Mouse (Mus musculus) ZHBTc4 (cell line): ENCODE results near the gene Fam234b.

ENCODE experiments used
- DNase-seq: peaks from one replicate; pipeline ENCODE4 v3.0.0-alpha.2; 2011; ENCODE audit warnings: low read depth, low spot score

Gene Fam234b

DNA sequence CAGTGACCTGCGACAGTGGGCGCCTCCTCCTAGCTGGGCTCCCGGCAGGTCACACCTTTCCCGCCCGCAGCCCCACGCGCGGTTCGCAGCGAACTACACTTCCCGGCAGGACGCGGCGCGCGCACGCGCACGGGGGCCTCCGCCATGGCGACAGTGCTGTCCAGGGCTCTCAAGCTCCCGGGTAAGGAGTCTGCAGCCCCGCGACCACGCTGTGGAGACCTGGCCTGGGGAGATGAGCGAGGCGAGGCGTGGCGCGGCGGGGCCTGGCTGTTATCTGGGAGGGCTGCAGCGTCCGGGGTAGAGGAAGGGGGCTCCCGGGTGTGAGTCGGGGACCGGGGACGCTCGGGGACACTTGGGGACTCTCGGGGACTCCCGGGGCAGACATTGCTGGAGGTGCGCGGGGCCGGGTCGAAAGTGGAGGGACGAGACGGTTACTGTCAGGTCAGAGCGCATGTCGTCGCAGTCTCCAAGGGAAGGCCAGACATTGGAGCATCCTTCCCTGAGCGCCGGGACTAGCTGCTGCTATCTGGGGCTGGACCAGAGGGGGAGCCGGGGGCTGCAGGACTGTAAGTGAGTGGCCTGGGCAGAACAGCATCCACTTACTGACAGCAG, at the start of gene Fam234b, which contains the start of gene Hebp1:
TSS of gene Fam234b (plus strand) at position 57 of the 612 bp plus-strand sequence.
TSS of gene Hebp1 (minus strand) at position 102 of the 612 bp plus-strand sequence.
- peak; percentile 73 for DNase-seq

DNA sequence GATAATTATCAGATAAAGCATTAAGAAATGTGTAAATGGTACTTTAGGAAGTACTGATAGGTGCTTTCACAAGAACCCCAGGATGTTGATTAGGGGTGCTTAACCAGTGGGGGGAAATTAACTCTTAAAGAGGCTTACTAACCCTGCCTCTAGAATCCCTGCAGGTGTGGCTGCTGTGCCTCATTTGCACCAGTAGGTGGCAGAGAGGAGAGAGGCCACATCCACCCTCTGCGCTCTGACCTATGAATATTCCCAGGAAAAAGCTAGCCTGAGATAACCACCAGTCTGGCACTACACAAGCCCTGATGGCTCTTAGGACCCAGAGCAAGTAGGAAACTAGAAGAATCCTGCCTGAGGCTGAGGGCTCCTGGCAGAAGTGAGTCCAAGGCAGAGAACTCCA, 49.3 kb upstream of the Fam234b start:
- peak; percentile 58 for DNase-seq

DNA sequence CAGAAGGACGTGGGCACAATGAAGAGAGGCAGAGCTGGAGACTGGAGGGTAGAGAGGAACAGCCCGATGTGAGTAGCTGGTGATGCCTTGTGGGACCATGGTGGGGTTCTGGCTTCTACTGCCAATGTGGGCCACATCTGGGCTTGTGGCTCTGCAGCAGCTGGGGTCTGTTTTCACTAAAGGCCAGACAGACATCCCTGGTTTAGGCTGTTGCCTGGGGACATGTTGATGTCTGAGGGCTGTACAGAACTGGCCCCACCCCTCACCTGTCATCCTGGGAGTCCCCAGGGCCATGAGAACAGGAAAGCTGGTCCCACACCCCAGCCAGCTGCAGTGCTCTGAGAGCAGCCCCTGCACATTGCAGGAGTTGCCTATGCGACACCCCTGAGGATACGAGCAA, 48.6 kb upstream of the Fam234b start:
- DNase-seq, result no peak

DNA sequence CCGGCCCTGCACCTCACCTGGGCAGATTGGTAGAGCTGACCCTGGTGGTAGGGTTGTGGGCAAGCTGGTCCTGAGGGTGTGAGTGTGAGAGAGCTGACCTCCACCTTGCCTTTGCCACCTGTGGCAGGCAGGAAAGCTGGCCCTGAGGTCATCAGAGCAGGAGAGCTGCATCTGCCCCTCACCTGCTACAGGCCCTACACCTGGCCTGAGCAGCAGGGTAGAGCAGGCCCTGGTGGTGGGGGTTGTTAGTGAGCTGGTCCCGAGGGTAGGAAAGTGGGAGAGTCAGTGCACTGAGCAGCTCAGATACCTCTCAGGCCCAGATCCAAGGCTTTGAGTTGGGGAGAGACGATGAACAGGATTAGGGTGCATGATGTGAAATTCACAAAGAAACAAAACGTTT, 48.1 kb upstream of the Fam234b start:
- no peak for DNase-seq

DNA sequence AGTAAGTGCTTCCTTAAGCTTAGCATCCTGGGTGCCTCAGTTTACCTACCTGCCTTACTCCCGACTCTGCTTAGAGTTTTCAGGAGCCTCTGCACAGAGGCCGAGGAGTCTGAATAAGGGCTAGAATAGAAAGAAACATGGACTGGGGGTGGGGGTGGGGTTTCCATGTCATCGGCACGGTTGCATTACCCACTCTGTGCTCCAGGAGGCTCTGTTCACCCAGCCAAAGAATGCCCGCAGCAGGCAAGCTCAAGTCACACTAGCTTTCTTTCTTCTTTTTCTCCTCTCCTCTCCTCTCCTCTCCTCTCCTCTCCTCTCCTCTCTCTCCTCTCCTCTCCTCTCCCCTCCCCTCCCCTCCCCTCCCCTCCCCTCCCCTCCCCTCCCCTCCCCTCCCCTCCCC, 47.5 kb upstream of the Fam234b start:
- peak; percentile 44 for DNase-seq

DNA sequence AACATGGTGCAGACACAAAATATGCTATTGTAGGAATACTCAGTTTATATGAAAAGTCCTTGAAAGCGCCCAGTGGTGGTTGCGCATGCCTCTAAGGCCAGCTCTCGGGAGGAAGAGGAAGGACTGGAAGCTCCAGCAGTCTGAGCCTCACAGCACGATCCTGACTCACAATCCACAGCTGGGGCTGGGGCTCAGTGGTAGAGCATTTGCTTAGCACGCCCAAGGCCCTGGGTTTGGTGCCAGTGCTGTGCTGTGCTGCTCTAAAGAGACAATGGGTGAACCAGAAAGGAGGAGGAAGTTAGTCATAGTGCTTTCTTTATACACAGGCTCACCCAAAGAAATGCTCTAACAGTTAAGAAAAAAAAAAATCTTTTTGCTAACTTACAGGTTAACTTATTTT, 44.1 kb upstream of the Fam234b start:
- no peak for DNase-seq

DNA sequence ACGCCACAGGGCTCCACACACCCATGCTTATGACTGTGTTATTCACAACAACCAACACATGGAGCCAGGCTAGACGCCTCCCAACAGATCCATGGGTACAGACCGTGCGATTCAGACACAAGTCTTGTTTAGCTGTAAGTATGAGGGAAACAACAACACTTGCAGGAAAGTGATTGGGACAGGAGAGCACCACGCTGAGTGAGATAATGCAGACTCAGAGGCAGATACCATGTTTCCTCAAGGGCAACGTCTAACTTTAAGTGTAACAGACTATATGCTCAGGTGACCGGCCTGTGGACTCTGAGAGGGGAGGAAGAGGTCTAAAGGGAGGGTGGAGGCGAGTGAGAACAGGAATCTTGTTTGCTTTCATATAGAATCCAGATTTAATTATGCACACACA, 41.2 kb upstream of the Fam234b start:
- no peak for DNase-seq

DNA sequence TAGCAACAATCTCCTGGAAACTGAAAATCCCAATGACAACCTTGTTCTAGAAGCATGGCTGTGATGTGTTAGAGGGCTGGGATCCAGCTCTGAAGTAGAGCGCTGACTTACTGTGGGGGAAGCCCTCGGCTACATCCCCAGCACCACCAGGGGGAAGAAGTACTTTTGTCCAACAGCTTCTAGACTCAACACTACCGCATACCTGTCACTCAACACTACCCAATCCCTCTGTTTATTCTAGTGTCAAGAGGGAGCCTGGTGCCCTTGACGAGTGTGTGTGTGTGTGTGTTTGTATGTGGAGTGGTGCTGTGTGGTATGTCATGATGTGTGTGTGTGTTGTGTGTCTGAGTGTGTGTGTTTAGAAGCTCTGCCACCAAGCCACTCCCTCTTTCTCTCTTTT, 40.3 kb upstream of the Fam234b start:
- DNase-seq, result no peak

DNA sequence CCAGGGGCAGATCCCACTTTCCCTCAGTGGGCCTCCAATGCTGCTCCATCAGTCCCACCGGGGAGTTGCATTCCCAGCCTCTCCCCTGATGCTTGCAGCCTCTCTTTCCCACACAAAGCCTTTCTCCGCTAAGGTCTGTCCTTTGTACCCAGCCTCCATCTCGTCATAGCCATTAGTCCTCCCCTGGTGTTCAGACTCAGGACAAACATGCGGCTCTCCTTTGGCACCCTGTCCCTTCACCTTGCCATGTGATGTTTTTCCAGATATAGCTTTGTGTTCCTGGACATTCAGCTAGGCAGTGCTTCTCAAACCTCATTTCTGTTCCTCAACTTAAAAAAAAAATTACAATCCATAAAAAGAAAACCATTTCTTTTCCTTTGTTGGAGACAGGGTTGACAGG, 39.3 kb upstream of the Fam234b start:
- DNase-seq, result no peak

DNA sequence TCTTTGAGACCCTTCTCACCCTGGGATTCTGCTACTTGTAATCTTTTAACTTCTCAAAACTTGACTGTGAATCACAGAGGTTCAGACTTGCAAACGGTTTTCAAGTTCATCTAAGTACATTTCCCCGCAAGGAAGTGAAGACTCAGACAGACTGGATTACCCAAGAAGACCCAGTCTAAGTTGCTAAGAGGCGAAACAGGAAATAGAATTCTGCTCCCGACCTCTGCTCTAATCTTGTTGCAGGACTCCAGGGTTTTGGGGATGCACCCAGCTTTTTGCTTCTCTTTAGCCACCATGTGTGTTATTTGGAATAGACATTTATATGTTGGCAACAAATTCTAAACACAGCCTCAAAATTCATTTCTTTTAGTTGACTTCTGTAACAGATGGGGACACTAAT, 36.4 kb upstream of the Fam234b start:
- DNase-seq, result no peak

DNA sequence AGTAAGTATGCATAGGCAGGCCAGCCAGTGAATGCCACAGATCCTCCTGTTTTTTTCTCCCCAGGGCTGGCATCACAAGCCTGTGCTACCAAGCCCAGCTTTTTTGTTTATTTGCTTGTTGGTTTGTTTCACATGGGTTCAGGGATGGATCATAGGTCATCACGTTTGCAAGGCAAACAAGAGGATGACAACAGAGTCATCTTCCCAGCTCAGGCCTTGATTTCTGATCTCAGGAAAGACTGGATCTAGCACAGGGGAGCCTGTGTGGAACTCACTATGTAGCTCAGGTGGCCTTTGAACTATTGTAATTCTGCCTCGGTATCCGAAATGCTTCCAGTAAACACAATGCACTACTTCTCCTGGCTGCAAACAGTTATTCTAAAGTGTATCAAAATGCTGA, 35.5 kb upstream of the Fam234b start:
- DNase-seq, result no peak

DNA sequence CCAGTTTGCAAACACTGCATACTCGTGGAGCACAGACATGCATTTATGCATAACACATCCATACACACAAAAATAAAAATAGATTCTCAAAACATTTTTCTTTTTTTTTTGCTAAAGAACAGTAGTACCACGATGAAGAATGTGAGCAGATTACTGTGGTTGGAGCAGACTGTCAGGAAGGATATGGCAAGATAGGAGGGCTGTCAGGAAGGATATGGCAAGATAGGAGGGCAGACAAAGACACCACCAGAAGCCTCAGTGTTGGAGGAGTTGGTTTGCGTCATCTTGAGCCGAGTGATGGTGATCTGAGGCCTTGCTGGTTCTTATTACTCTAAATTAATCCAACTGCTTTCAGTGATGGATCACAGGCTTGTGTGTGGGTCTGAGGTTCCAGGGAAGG, 34.9 kb upstream of the Fam234b start:
- no peak for DNase-seq

DNA sequence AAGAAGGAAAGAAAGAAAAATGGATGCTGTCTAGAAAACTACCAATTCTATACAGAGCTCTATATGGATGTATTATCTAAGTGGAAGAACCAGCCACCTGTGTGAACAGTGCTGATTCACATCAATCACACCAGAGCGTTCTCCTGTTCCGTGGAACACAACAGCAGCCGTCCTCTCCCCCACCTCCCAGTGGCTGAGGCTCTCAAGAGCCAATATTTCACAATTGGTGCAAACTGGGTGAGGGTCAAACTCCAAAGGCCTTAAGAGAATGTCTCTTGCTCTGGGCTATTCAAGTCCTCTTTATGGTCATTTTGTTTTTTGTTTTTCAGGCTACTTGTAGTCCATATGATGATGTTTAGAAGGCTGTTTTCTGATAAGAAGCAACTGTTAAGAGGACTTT, 32.6 kb upstream of the Fam234b start:
- DNase-seq, result no peak

DNA sequence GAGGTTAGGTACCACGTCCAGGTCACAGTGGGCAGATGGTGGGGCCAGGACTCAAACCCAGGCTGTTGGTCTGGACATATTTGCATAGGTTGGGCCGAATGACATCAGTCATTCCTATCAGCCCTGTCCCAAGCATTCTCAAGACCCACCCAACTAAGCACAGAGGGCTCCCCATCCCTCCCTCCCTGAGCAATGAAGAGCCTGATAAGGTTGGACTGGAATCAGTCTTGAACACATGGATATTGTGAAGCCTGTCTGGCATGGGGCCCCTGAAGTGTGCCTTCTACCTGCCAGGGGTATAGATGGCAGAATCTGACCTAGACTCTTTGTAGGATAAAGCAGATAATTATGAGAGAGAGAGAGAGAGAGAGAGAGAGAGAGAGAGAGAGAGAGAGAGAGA, 32.1 kb upstream of the Fam234b start:
- DNase-seq, result no peak

DNA sequence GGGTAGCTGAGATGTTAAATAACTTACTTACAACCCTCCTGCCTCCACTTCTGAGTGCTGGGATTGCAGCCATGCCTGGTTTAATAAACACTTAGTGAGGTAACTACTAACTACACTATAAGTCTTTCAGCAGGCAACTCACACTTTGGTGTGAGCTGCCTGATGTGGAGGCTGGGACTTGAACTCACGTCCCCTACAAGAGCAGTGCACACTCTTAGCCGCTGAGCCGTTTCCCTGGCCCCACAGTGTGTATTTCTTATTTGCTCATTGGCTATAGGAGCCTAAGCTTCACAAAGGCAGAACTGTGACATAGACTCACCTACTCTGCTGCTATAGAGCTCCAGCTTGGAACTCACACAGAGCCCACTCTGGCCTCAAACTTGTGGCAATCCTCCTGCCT, 31.5 kb upstream of the Fam234b start:
- no peak for DNase-seq

DNA sequence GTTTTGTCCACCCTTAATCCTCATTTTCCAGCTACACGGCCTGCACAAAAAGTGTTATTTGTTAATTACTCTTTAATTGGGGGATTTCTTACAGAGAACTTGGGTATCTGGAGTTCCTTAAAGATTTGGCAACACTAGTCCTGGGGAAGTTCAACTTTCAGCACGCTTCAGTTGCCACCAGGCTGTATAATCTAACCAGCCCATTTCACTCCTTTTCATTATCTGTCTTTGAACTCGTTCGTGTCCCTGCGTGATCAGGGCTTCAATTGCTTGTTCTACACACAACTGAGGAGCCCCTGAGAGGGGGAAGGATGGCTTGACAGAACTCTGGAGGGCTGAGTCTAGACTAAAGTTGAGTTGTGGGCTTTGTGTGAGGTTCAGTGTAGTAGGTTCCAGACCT, 31.1 kb upstream of the Fam234b start:
- no peak for DNase-seq

DNA sequence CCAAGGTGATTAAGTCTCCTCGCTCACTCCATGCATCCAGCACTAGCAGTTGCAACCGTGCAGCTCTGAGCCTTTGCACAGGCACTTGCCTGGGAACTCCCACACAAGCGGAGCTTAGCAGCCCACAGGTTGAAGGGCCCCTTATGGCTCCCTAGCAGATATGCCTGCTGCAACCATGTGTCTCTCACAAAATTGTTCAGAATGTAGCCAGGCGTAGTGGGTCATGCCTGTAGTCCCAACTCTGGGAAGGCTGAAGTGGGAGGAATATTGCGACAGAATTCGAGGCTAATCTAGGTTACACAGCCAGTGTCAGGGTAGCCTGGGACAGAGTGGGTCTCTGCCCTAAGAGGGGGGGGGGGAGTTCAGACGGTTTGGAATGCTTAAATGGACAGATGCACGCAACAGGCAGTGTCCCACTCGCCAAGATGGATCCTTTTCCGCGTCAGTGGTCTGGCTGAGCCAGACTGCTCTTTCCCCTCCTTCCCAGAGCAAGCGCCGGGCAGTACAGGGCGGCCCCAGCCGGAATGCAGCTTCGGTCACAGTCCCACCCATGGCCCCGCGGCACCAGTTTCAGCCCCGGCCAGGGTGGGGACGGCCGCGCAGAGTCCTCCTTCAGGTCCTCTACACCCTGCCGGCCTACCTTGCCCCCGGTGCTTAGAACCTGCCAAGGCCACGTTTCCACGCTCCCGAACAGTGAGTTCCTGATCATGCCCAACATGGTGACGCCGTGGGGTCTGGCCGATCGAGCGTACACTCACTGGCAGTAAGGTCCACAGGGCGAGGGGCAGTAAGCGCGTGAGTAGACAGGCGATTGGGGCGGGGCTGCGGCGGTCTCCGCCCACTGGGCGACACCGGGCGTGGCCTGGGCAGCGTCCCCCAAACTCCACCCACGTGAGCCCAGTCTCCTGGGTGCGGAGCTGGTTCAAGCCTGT, 30.1 kb upstream of the Fam234b start:
- peak; percentile 90 for DNase-seq

DNA sequence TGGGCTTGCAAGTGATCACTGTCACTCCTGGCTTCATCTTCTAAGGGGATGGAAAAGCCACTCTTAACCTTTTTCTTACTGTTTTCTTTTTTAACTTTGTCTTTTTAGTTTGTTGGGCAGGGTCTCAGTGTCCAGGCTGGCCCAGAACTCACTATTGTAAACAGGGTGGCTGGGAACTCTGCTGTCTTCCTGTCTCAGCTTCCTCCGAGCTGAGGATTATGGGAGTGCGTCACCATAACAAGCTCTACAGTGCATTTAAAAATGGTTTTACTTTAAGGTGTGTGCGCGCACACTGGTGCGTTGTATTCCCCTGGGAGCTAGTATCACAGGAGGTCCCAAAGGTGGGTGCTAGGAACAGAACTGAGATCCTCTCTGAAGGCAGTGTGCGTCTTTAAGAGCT, 29.3 kb upstream of the Fam234b start:
- no peak for DNase-seq

DNA sequence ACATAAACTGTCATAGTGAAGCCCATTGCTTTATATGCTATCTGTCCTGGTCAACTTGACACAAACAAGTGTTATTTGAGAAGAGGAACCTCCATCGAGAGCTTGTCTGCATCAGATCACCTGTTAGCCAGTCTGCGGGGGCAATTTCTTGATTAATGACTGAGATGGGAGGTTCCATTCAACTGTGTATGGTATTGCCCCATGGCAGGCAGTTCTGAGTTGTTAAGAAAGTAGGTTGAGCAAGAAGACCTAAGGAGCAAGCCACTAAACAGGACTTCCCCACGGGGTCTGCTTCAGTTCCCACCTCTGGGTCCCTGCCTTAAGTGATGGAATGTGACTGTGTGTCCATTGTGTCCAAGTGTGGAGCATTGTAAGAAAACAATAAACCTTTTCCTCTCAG, 28.5 kb upstream of the Fam234b start:
- DNase-seq, result no peak

DNA sequence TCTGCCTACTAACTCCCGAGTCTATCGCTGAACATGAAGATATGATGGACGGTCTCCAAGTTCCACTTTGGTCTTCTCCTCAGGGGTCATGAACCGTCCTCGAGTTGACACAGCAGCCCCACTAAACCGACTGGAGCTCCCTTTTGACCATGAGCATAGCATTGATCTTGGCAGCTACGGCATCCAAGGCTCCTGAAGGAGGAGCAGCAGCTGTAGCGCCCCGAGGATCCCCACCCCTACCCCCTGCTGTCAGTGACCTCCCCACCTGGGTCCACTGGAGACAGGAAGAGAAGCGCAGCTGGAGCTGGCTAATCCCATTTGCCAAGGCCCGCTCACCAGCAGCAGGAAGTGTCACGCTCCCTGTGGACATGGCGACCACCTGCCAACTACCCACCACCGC, 26.0 kb upstream of the Fam234b start:
- peak; percentile 76 for DNase-seq

DNA sequence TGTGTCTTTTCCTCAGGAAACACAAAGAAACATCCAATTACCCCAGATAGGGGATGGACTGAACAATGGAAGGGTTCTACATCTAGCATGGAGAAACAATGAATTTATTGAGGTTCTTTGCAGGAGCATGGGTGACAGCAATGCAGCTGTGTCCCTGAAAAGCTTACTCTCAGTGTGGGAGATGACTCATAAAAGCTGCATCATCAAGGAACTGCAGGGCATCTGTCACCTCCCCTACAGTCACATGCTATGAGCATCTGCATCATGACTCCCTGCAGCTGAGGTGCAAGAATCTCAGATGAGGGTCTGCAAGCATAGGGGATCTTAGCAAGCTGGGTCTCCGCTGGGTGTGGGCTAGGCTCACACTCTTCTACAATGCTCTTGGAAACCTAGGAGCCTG, 22.8 kb upstream of the Fam234b start:
- DNase-seq, result no peak

DNA sequence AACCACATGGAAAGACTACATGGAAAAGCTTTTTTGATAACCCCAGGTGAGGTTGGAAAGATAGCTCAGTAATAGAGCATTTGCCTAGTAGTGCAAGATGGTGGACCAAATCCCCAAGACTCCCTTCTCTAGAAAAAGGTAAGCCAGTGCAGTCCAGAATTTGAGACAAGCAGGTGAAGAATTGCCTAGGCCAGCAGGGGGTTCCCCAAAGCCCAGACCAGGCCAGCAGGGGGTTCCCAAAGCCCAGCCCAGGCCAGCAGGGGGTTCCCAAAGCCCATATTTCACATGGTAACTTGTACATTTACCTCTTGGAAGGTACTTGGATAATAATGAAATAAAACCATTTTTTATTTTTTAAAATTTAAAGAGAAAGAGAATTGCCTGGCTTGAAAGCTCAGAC, 20.5 kb upstream of the Fam234b start:
- DNase-seq, result peak; percentile 50

DNA sequence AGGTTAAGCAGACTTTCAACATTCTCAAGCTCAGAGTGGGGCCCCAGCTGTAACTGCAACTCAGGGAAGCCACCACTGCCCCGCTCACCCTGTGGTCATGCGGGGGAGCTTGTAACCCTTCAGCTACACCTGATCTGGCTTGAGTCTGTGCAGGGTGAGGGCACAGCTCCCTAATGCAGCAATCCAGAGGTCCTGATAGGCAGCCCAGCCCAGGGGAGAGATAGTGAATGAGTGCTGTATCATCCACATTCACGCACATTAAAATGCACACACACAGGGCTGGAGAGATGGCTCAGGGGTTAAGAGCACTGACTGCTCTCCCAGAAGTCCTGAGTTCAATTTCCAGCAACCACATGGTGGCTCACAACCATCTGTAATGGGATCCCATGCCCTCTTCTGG, 19.2 kb upstream of the Fam234b start:
- no peak for DNase-seq
